Mouse (Mus musculus) forebrain, postnatal 0 days (tissue): Measurements from ENCODE around the gene Rrp12. TPM values are rescaled to one million over a fixed set of nuclear protein-coding genes. Genes with fewer than 3 reads are reported as not detected.

Experiments
- ATAC-seq: fragments of 200-750 bp; cut with Nextera tagmentation; 2 replicates; pipeline ENCODE4 v1.8.0; 2017; ENCODE audit warnings: mild to moderate bottlenecking, moderate library complexity
- DNase-seq: peaks from one replicate; pipeline ENCODE4 v3.0.0-alpha.2; 2015
- H3K27ac ChIP-seq: fragments of 300-500 bp; sonication (generic); 2 replicates; pipeline ENCODE4 v1.5.1; 2014; ENCODE audit warnings: low read depth, mild to moderate bottlenecking, antibody characterized with exemption, low read length, moderate library complexity, mixed read lengths
- H3K27me3 ChIP-seq: fragments of 300-500 bp; sonication (generic); 2 replicates; pipeline ENCODE4 v1.6.1; 2014; ENCODE audit warnings: mild to moderate bottlenecking, low read length, mixed read lengths; ENCODE audit not compliant: insufficient read depth
- H3K36me3 ChIP-seq: fragments of 300-500 bp; sonication (generic); 2 replicates; pipeline ENCODE4 v1.6.1; 2014; ENCODE audit warnings: mild to moderate bottlenecking, moderate library complexity; ENCODE audit not compliant: insufficient read depth
- H3K4me1 ChIP-seq: fragments of 300-500 bp; sonication (generic); 2 replicates; pipeline ENCODE4 v1.6.1; 2014; ENCODE audit warnings: antibody characterized with exemption; ENCODE audit not compliant: insufficient read depth
- H3K4me2 ChIP-seq: fragments of 300-500 bp; sonication (generic); 2 replicates; pipeline ENCODE4 v1.6.1; 2014; ENCODE audit warnings: low read depth, mild to moderate bottlenecking, moderate library complexity
- H3K4me3 ChIP-seq: fragments of 300-500 bp; sonication (generic); 2 replicates; pipeline ENCODE4 v1.5.1; 2014; ENCODE audit warnings: low read depth, low read length, mixed read lengths
- H3K9ac ChIP-seq: fragments of 300-500 bp; sonication (generic); 2 replicates; pipeline ENCODE4 v1.6.1; 2014; ENCODE audit warnings: mild to moderate bottlenecking
- H3K9me3 ChIP-seq: fragments of 300-500 bp; sonication (generic); 2 replicates; pipeline ENCODE4 v1.6.1; 2016; ENCODE audit warnings: low read length
- CTCF ChIP-seq: sonication (generic); IDR thresholded peaks from 2 replicates; pipeline ENCODE4 v1.5.1; 2016; ENCODE audit warnings: antibody characterized with exemption, control low read depth, low read depth
- WGBS: fragments of 180-500 bp; shearing (Covaris S2); extraction: QIAGEN DNeasy Blood & Tissue Kit; methylation state at CpG from one replicate; pipeline ENCODE4 v1.1.7; 2014; 5-methylcytosine and 5-hydroxymethylcytosine counted together
- polyA plus RNA-seq: library from polyadenylated mRNA; unstranded; fragments of >200 nt; fragmentation: Nextera tagmentation; extraction: Ambion mirVana; gene quantifications from 2 replicates; pipeline ENCODE4 v1.2.1, GENCODE M21; 2015
- total RNA-seq: library from RNA; depleted of rRNA; stranded (reverse); fragments of >200 nt; gene quantifications from 2 replicates; pipeline ENCODE4 v1.2.3, GENCODE M21; 2014; rRNA removed

The Rrp12 gene
- total and polyA plus RNA-seq, 2 experiments from 2014 or later, result 14.4 to 19.5 TPM

DNA sequence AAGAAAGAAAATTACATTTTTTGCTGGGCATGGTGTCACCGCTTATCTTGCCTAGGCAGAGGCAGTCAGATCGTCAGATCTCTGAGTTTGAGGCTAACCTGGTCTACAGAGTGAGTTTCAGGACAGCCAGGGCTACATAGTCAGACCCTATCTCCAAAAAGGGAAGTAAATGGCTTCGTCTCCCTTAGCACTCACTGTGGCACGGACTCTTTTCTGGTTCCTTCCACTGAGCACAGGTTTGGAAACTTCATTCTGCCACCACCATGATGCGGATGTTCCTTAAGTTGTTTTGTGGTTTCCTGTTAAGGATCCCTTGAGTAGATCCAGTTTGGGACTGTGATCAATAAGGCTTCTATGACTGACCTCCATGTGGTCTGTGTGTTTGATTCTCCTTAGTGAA is 71.0 kb downstream of the Rrp12 start:
- Histone ChIP-seq H3K4me1 (no peaks in the 10 kb centered on the region), H3K9me3 (no peaks in the 10 kb centered on the region), H3K36me3 (no peaks in the 10 kb centered on the region), H3K27me3 (no peaks in the 10 kb centered on the region), H3K9ac (no peak overlapping the region), H3K4me2 (no peak overlapping the region), H3K4me3 (no peak overlapping the region), H3K27ac (no peak overlapping the region)
- ATAC-seq (no peak), DNase-seq (no peak)
- no peak for TF ChIP-seq CTCF
- WGBS, result 85% methylated on average over 5 of the region's 5 CpGs

- no peak overlapping the region for H3K4me2 ChIP-seq
- TF ChIP-seq CTCF, result no peak
- DNase-seq (no peak), ATAC-seq (no peak)
- H3K9ac ChIP-seq, result no peak overlapping the region
- no peaks in the 10 kb centered on the region for H3K27me3 ChIP-seq
- no peak overlapping the region for H3K4me3 ChIP-seq
- no peaks in the 10 kb centered on the region for H3K36me3 ChIP-seq
- WGBS, result 83% methylated on average over 1 of the region's 1 CpGs
- no peaks in the 10 kb centered on the region for H3K9me3 ChIP-seq
- H3K4me1 ChIP-seq, result no peaks in the 10 kb centered on the region
- no peak overlapping the region for H3K27ac ChIP-seq
These were observed 73.4 kb downstream of the Rrp12 start for GRCm38 (mm10) chr19:41822589-41822988.

DNA sequence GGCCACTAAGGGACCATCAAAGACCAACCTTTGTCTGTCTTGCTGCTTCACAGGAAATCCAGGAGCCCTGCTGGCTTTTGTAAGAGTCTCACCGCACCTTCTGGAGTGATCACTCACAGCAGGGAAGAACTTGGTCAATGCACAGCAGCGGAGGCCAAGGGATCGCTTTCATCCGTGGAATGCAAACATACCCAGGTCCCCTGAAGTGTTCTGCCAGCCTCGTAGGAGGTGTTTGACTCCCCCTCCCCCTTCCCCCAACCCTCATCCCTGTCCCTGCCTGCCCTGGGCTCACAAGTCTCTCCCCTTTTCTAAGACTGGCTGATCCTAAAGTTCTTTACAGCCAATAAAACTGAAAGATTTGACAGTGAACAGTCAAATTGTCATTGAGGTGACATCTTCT is 74.5 kb downstream of the Rrp12 start:
- no peak for ATAC-seq
- Histone ChIP-seq H3K36me3 (no peaks in the 10 kb centered on the region), H3K9me3 (no peaks in the 10 kb centered on the region), H3K27ac (no peak overlapping the region), H3K27me3 (no peaks in the 10 kb centered on the region), H3K4me3 (no peak overlapping the region), H3K4me2 (no peak overlapping the region), H3K9ac (no peak overlapping the region), H3K4me1 (no peaks in the 10 kb centered on the region)
- no peak for DNase-seq
- 8% methylated on average over 5 of the region's 5 CpGs for WGBS
- TF ChIP-seq CTCF, result no peak

DNA sequence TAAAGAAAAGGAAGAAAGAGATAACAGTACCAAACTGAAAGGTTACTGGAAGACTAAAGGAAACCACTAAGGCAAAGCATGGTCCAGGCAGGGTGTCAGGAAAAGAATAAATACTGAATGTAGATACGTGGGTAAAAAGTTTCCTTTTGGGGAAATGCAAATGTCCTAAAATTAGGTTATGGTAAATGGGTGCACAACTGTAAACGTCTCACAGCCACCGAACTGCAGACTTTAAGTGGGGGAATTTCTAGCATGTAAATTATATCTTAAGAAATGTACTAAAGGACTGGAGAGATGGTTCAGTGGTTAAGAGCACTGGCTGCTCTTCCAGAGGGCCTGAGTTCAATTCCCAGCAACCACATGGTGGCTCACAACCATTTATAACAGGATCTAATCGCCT is 77.2 kb downstream of the Rrp12 start:
- no peak for ATAC-seq
- Histone ChIP-seq H3K4me3 (no peak overlapping the region), H3K4me1 (no peaks in the 10 kb centered on the region), H3K9me3 (no peaks in the 10 kb centered on the region), H3K36me3 (no peaks in the 10 kb centered on the region), H3K4me2 (no peak overlapping the region), H3K9ac (no peak overlapping the region), H3K27ac (no peak overlapping the region), H3K27me3 (no peaks in the 10 kb centered on the region)
- no peak for TF ChIP-seq CTCF
- 86% methylated on average over 4 of the region's 4 CpGs for WGBS
- DNase-seq, result no peak

DNA sequence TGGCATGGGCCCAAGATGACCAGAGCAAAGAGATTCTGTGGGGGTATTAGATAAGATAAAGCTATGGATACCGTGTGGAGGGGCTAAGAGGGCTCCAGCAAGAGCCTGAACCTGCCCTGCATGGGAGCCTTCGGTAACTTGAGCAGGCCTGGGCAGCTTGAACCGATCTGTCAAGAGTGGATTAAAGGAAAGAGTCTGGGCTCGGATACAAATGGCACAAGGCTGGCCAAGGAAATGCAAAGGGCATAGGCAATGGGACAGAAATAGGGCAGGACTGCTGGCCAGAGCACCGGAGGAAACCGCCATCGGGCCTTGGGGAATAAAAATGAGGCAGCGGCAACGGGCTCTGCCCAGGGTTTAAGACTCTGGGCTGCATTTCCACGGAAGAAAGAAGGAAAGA is 78.6 kb downstream of the Rrp12 start:
- no peak overlapping the region for H3K4me2 ChIP-seq
- no peak overlapping the region for H3K9ac ChIP-seq
- H3K4me3 ChIP-seq, result no peak overlapping the region
- no peaks in the 10 kb centered on the region for H3K4me1 ChIP-seq
- DNase-seq (no peak), ATAC-seq (no peak)
- no peaks in the 10 kb centered on the region for H3K27me3 ChIP-seq
- H3K27ac ChIP-seq, result no peak overlapping the region
- WGBS, result 50% methylated on average over 10 of the region's 10 CpGs
- no peak for TF ChIP-seq CTCF
- H3K9me3 ChIP-seq, result no peaks in the 10 kb centered on the region
- H3K36me3 ChIP-seq, result no peaks in the 10 kb centered on the region

DNA sequence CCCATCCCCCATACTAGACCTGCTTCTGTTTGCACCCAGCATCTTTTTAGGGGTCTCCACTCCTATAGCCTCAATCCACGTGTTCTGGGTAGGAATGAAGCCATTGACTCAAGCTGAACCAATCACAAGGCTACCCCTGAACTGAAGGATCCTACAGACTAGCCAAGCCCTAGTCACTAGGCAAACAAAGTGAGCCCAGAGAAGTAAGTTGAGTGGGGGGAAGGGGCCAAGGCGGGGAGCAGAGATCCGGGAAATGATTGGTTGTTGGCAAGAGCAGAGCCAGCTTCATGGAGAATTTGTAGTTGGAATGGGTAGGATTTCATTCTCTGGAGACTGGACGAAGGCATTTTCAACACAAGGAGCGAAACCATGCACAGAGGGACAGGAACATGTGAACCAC is 79.1 kb downstream of the Rrp12 start:
- TF ChIP-seq CTCF, result no peak
- H3K4me1 ChIP-seq, result no peaks in the 10 kb centered on the region

DNA sequence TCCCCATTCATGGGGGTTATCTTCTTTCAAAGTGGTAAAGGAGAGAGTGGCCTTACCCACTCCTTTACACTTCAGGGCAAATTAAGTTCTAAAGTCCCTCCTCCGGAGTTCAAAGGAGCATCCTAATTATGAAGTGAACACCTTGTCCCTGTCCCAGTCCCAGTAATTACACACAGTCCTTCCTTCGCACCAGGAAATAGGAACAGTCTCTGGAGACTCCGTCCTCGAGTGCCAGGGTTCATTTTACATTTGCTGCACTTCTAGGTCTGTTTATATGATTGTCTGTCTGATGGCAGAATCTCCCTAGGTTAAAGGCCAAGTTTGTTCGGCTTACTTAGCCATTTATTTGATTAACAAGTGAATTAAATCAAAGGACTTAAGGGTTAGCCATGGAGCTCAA is 79.6 kb downstream of the Rrp12 start:
- Histone ChIP-seq H3K4me3 (no peak overlapping the region), H3K27ac (no peak overlapping the region), H3K27me3 (no peaks in the 10 kb centered on the region), H3K9ac (no peak overlapping the region), H3K4me2 (no peak overlapping the region), H3K36me3 (no peaks in the 10 kb centered on the region), H3K4me1 (no peaks in the 10 kb centered on the region), H3K9me3 (no peaks in the 10 kb centered on the region)
- no peak for DNase-seq
- ATAC-seq, result no peak
- 74% methylated on average over 5 of the region's 5 CpGs for WGBS
- TF ChIP-seq CTCF, result no peak

More for the DNA sequence above, 79.1 kb downstream of the Rrp12 start:
- DNase-seq (no peak), ATAC-seq (no peak)
- Histone ChIP-seq H3K4me3 (no peak overlapping the region), H3K27ac (no peak overlapping the region), H3K36me3 (no peaks in the 10 kb centered on the region), H3K9me3 (no peaks in the 10 kb centered on the region), H3K9ac (no peak overlapping the region), H3K27me3 (no peaks in the 10 kb centered on the region), H3K4me2 (no peak overlapping the region)
- 59% methylated on average over 5 of the region's 5 CpGs for WGBS

DNA sequence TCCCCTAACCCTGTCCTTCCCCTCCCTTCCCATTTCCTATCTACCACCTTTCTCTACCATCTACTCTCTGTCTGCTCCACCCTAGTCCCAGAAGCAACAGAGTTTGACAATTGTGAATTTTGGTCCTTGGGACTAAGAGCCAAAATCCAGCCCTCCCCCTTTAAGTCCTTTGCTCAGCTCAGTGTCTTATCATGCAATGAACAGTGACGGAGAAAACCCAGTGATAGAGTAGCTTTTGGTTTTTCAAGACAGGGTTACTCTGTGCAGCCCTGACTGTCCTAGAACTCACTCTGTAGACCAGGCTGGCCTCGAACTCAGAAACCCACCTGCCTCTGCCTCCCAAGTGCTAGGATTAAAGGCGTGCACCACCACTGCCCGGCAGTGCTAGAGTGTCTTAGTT is 82.6 kb downstream of the Rrp12 start:
- TF ChIP-seq CTCF, result no peak
- no peaks in the 10 kb centered on the region for H3K27me3 ChIP-seq
- no peaks in the 10 kb centered on the region for H3K9me3 ChIP-seq
- 93% methylated on average over 4 of the region's 4 CpGs for WGBS
- no peak for DNase-seq
- no peak overlapping the region for H3K4me2 ChIP-seq
- no peak overlapping the region for H3K9ac ChIP-seq
- ATAC-seq, result no peak
- no peak overlapping the region for H3K4me3 ChIP-seq
- no peaks in the 10 kb centered on the region for H3K4me1 ChIP-seq
- no peaks in the 10 kb centered on the region for H3K36me3 ChIP-seq
- H3K27ac ChIP-seq, result no peak overlapping the region

Other genes starting within 250 kb of the Rrp12 start
- 37.2 and 61.8 TPM in 2 replicates for gene Slit1, start 152.5 kb downstream of the Rrp12 start, total RNA-seq
- gene Slit1, start 152.5 kb downstream of the Rrp12 start, polyA plus RNA-seq, result 8.7 and 13.4 TPM in 2 replicates
- gene Arhgap19, start 94.1 kb downstream of the Rrp12 start, total RNA-seq, result 3.9 and 6.0 TPM in 2 replicates
- gene Arhgap19, start 94.1 kb downstream of the Rrp12 start, polyA plus RNA-seq, result 3.1 and 3.2 TPM in 2 replicates
- 40.2 and 43.4 TPM in 2 replicates for gene Frat1, start 66.2 kb downstream of the Rrp12 start, total RNA-seq
- gene Frat1, start 66.2 kb downstream of the Rrp12 start, polyA plus RNA-seq, result 48.2 and 52.3 TPM in 2 replicates
- 14.4 and 22.4 TPM in 2 replicates for gene Frat2, start 48.0 kb downstream of the Rrp12 start, total RNA-seq
- gene Frat2, start 48.0 kb downstream of the Rrp12 start, polyA plus RNA-seq, result 14.8 and 15.5 TPM in 2 replicates
- 400 and 416 TPM in 2 replicates for gene Pgam1, start 15.8 kb upstream of the Rrp12 start, total RNA-seq
- 501 and 537 TPM in 2 replicates for gene Pgam1, start 15.8 kb upstream of the Rrp12 start, polyA plus RNA-seq
- gene Exosc1, start 37.2 kb upstream of the Rrp12 start, total RNA-seq, result 29.6 and 33.3 TPM in 2 replicates
- gene Exosc1, start 37.2 kb upstream of the Rrp12 start, polyA plus RNA-seq, result 69.4 and 71.0 TPM in 2 replicates
- 53.3 and 58.6 TPM in 2 replicates for gene Zdhhc16, start 37.3 kb upstream of the Rrp12 start, total RNA-seq
- gene Zdhhc16, start 37.3 kb upstream of the Rrp12 start, polyA plus RNA-seq, result 96.8 and 97.4 TPM in 2 replicates
- 42.2 and 66.5 TPM in 2 replicates for gene Mms19, start 85.0 kb upstream of the Rrp12 start, total RNA-seq
- 17.4 and 25.8 TPM in 2 replicates for gene Mms19, start 85.0 kb upstream of the Rrp12 start, polyA plus RNA-seq
- 18.7 and 22.2 TPM in 2 replicates for gene Ubtd1, start 85.6 kb upstream of the Rrp12 start, total RNA-seq
- gene Ubtd1, start 85.6 kb upstream of the Rrp12 start, polyA plus RNA-seq, result 12.2 and 13.3 TPM in 2 replicates
- 0.69 TPM in 1 of 2 replicates, not detected in the other for gene Ankrd2, start 139.8 kb upstream of the Rrp12 start, total RNA-seq
- gene Ankrd2, start 139.8 kb upstream of the Rrp12 start, polyA plus RNA-seq, result 1.2 and 1.4 TPM in 2 replicates
- gene Hoga1, start 149.4 kb upstream of the Rrp12 start, total RNA-seq, result 3.3 and 3.6 TPM in 2 replicates
- 2.8 and 3.5 TPM in 2 replicates for gene Hoga1, start 149.4 kb upstream of the Rrp12 start, polyA plus RNA-seq
- gene 4933411K16Rik, start 156.1 kb upstream of the Rrp12 start, total RNA-seq, result 0.15 and 0.24 TPM in 2 replicates
- not detected in 2 replicates for gene 4933411K16Rik, start 156.1 kb upstream of the Rrp12 start, polyA plus RNA-seq
- 55.9 and 57.0 TPM in 2 replicates for gene Morn4, start 190.2 kb upstream of the Rrp12 start, total RNA-seq
- 150 and 167 TPM in 2 replicates for gene Morn4, start 190.2 kb upstream of the Rrp12 start, polyA plus RNA-seq
- gene Pi4k2a, start 194.3 kb upstream of the Rrp12 start, total RNA-seq, result 13.7 and 16.3 TPM in 2 replicates
- gene Pi4k2a, start 194.3 kb upstream of the Rrp12 start, polyA plus RNA-seq, result 29.7 and 34.1 TPM in 2 replicates
- gene Avpi1, start 232.9 kb upstream of the Rrp12 start, total RNA-seq, result 9.5 and 17.5 TPM in 2 replicates
- 14.3 and 15.4 TPM in 2 replicates for gene Avpi1, start 232.9 kb upstream of the Rrp12 start, polyA plus RNA-seq